Mouse (Mus musculus): ENCODE results near the gene Pex11g.

Pex11g gene

GRCm38 (mm10) chr8:3414639-3415190 lies 52.8 kb downstream of the Pex11g start:
- DNase-seq = no peak

- no peak for DNase-seq
Observed at GRCm38 (mm10) chr8:3412816-3413215, 54.7 kb downstream of the Pex11g start.

GRCm38 (mm10) chr8:3411901-3412301 lies 55.6 kb downstream of the Pex11g start:
- DNase-seq = no peak

GRCm38 (mm10) chr8:3411085-3411484 lies 56.4 kb downstream of the Pex11g start:
- DNase-seq = no peak

GRCm38 (mm10) chr8:3407417-3407816 lies 60.1 kb downstream of the Pex11g start:
- no peak for DNase-seq

Measured in thymus, postnatal 36 days (tissue).